ENCODE assay signal across 31 mouse cellular contexts in the genomic region with DNA sequence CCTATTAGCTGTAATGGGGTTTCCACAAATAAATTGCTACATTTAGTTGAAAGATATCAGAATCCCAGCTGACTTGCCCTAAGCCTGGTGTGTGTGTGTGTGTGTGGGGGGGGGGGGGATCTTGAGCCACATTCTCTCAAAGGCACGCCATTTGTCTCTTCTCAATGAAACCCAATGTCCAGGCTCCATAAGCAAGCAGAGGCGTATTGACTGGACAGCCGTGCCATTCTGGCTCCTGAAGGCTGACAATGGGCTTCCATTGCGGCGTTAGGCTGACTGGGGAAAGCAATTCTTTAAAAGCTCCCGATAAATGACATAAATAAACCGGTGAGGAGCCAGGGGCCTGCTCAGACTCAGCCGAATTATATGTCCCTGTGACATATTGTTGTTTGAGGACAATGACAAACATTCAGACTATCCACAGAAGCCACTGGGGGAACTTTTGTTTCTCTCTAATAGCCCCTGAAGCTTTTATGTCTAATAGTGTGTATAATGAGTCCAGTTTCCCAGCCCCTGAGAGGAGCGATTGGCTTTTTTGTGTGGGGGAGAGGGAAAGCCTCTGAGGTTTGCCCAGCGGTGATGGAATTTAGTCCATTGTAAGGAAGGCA.
DNase-seq lines count a peak whose midpoint lies in the region; ATAC-seq and TF ChIP-seq lines count a peak whose summit lies in the region.
"Had no signal": no experiment of that assay in that cellular context is flagged by ENCODE, and none has a peak within 500 bp of the region (broad histone marks: within the 10 kb centered on the region; RNA-seq: fewer than 3 reads in every experiment).

No protein-coding gene starts in this region.

- TF ChIP-seq CTCF in brain, embryonic 14.5 days (IDR thresholded peaks at IDR 0.05; ENCODE audit: borderline replicate concordance, extremely low read depth, insufficient read depth, insufficient read length): no peak

- no peak for DNase-seq in midbrain, embryonic 10.5 days (ENCODE audit: low spot score)
- peak; percentile 37 for DNase-seq in brain, embryonic 14.5 days (ENCODE audit: low read depth)
- DNase-seq in embryo, embryonic 9.5 days (ENCODE audit: extremely low spot score): peak; percentile 19
- DNase-seq in liver: no peak
- no peak for DNase-seq in right cerebral cortex, adult 18-20 months
- DNase-seq: adrenal gland, postnatal 14 days; cerebellum, adult 11-12 months; cerebellum, adult 9-11 months; gastrocnemius, postnatal 10 days; kidney, adult 11 months; kidney, postnatal 14 days; layer of hippocampus, adult 9-11 months; lung, adult 2 months; lung, postnatal 10 days; right cerebral cortex, postnatal 4 days; thymus, adult 18-20 months; thymus, postnatal 36 days had no signal

- peaks cover 5% of the 10 kb centered on the region for H3K4me1 ChIP-seq in forebrain, embryonic 12.5 days
- H3K4me1 ChIP-seq in forebrain, embryonic 15.5 days: no peaks in the 10 kb centered on the region
- H3K4me1 ChIP-seq in midbrain, embryonic 10.5 days: peaks cover 8% of the 10 kb centered on the region
- peaks cover 7% of the 10 kb centered on the region for H3K4me1 ChIP-seq in midbrain, embryonic 13.5 days (replicated peaks)
- H3K4me1 ChIP-seq: heart, embryonic 15.5 days; limb, embryonic 10.5 days; limb, embryonic 15.5 days had no signal

- no peaks in the 10 kb centered on the region for H3K36me3 ChIP-seq in forebrain, embryonic 12.5 days (replicated peaks)
- no peaks in the 10 kb centered on the region for H3K36me3 ChIP-seq in forebrain, embryonic 15.5 days
- H3K36me3 ChIP-seq in midbrain, embryonic 10.5 days: no peaks in the 10 kb centered on the region
- H3K36me3 ChIP-seq in midbrain, embryonic 13.5 days: no peaks in the 10 kb centered on the region
- H3K36me3 ChIP-seq: G1E; heart, embryonic 10.5 days; heart, embryonic 15.5 days; hindbrain, embryonic 15.5 days; limb, embryonic 10.5 days; limb, embryonic 15.5 days had no signal

- peak; percentile 33; the same call in 1 of the 2 replicates for ATAC-seq in forebrain, embryonic 12.5 days (ENCODE audit: low FRiP score)
- no peak for ATAC-seq in forebrain, embryonic 15.5 days (replicated peaks)
- ATAC-seq in midbrain, embryonic 13.5 days: no peak
- ATAC-seq: inflammation-experienced regulatory T-cells, adult 6 months had no signal

- no peak overlapping the region for H3K9ac ChIP-seq in forebrain, embryonic 12.5 days
- no peak overlapping the region for H3K9ac ChIP-seq in forebrain, embryonic 15.5 days (replicated peaks)
- H3K9ac ChIP-seq in midbrain, embryonic 13.5 days (replicated peaks): no peak overlapping the region
- H3K9ac ChIP-seq: heart, embryonic 15.5 days; hindbrain, embryonic 15.5 days; limb, embryonic 15.5 days; liver, embryonic 14.5 days had no signal

- H3K4me2 ChIP-seq in forebrain, embryonic 12.5 days: no peak overlapping the region
- H3K4me2 ChIP-seq in forebrain, embryonic 15.5 days (replicated peaks): no peak overlapping the region
- H3K4me2 ChIP-seq in midbrain, embryonic 13.5 days (replicated peaks): no peak overlapping the region
- H3K4me2 ChIP-seq: heart, embryonic 15.5 days; hindbrain, embryonic 15.5 days; limb, embryonic 15.5 days had no signal

- H3K4me3 ChIP-seq in forebrain, embryonic 12.5 days (replicated peaks): no peak overlapping the region
- no peak overlapping the region for H3K4me3 ChIP-seq in forebrain, embryonic 15.5 days
- no peak overlapping the region for H3K4me3 ChIP-seq in midbrain, embryonic 10.5 days
- H3K4me3 ChIP-seq in midbrain, embryonic 13.5 days (replicated peaks): no peak overlapping the region
- H3K4me3 ChIP-seq: erythroblast, embryonic 14.5 days; heart, embryonic 10.5 days; heart, embryonic 15.5 days; hindbrain, embryonic 15.5 days; limb, embryonic 10.5 days; limb, embryonic 15.5 days had no signal

- H3K27ac ChIP-seq in forebrain, embryonic 12.5 days: no peak overlapping the region
- H3K27ac ChIP-seq in forebrain, embryonic 15.5 days (replicated peaks): no peak overlapping the region
- 0 out of 2 replicates have a peak overlapping the region, but pooled peaks have one; percentile 10 for H3K27ac ChIP-seq in midbrain, embryonic 10.5 days (replicated peaks)
- H3K27ac ChIP-seq in midbrain, embryonic 13.5 days: no peak overlapping the region
- H3K27ac ChIP-seq: heart, embryonic 10.5 days; heart, embryonic 15.5 days; hindbrain, embryonic 15.5 days; limb, embryonic 10.5 days; limb, embryonic 15.5 days; liver, embryonic 14.5 days; macrophage; stomach, postnatal 0 days had no signal

- 10% methylated on average over 10 of the region's 10 CpGs for WGBS in forebrain, embryonic 12.5 days
- 6% methylated on average over 10 of the region's 10 CpGs for WGBS in forebrain, embryonic 15.5 days
- 53% methylated on average over 10 of the region's 10 CpGs for WGBS in midbrain, embryonic 10.5 days
- 27% methylated on average over 10 of the region's 10 CpGs for WGBS in midbrain, embryonic 13.5 days

- no peak for TF ChIP-seq POLR2A in brain, embryonic 14.5 days (IDR thresholded peaks at IDR 0.05; ENCODE audit: borderline replicate concordance, extremely low read depth, insufficient read depth, insufficient read length, poor library complexity, severe bottlenecking)

- no peaks in the 10 kb centered on the region for H3K9me3 ChIP-seq in forebrain, embryonic 12.5 days
- H3K9me3 ChIP-seq in forebrain, embryonic 15.5 days: no peaks in the 10 kb centered on the region
- H3K9me3 ChIP-seq in midbrain, embryonic 10.5 days (replicated peaks): no peaks in the 10 kb centered on the region
- H3K9me3 ChIP-seq in midbrain, embryonic 13.5 days: no peaks in the 10 kb centered on the region
- H3K9me3 ChIP-seq: heart, embryonic 10.5 days; heart, embryonic 15.5 days; hindbrain, embryonic 15.5 days; limb, embryonic 10.5 days; limb, embryonic 15.5 days had no signal

- peaks cover 23% of the 10 kb centered on the region; the same call in 1 of the 2 replicates for H3K27me3 ChIP-seq in forebrain, embryonic 12.5 days
- no peaks in the 10 kb centered on the region for H3K27me3 ChIP-seq in forebrain, embryonic 15.5 days
- H3K27me3 ChIP-seq in midbrain, embryonic 10.5 days (ENCODE audit: low read depth, poor library complexity, severe bottlenecking): no peaks in the 10 kb centered on the region
- H3K27me3 ChIP-seq in midbrain, embryonic 13.5 days: no peaks in the 10 kb centered on the region
- H3K27me3 ChIP-seq: heart, embryonic 15.5 days; hindbrain, embryonic 15.5 days; limb, embryonic 15.5 days had no signal

Comparison
In these comparisons a context has a peak if more than half of its experiments do, and no peak if none do; other contexts are left out.
1. DNase-seq: peak in brain, embryonic 14.5 days (single experiment) and embryo, embryonic 9.5 days (single experiment); none in midbrain, embryonic 10.5 days (single experiment), liver (single experiment) and right cerebral cortex, adult 18-20 months (single experiment).